Mouse (Mus musculus) midbrain, postnatal 0 days (tissue): ENCODE measurements around the gene Tppp3. TPM values are rescaled to one million over a fixed set of nuclear protein-coding genes. Genes with fewer than 3 reads are reported as not detected.

ENCODE experiments used
- ATAC-seq: fragments of 200-750 bp; cut with Nextera tagmentation; 2 replicates; pipeline ENCODE4 v1.8.0; 2017; ENCODE audit warnings: moderate number of reproducible peaks, mild to moderate bottlenecking, moderate TSS enrichment, moderate library complexity; ENCODE audit not compliant: low FRiP score
- DNase-seq: peaks from one replicate; pipeline ENCODE4 v3.0.0-alpha.2; 2015; ENCODE audit warnings: low spot score
- H3K27ac ChIP-seq: fragments of 300-500 bp; sonication (generic); 2 replicates; pipeline ENCODE4 v1.5.1; 2014; ENCODE audit warnings: low read depth, mild to moderate bottlenecking, low read length, mixed read lengths
- H3K27me3 ChIP-seq: fragments of 300-500 bp; sonication (generic); 2 replicates; pipeline ENCODE4 v1.6.1; 2014; ENCODE audit warnings: low read length, control low read depth, mixed read lengths; ENCODE audit not compliant: insufficient read depth
- H3K36me3 ChIP-seq: fragments of 300-500 bp; sonication (generic); 2 replicates; pipeline ENCODE4 v1.6.1; 2014; ENCODE audit warnings: low read length, control low read depth, mixed read lengths; ENCODE audit not compliant: insufficient read depth
- H3K4me1 ChIP-seq: fragments of 300-500 bp; sonication (generic); 2 replicates; pipeline ENCODE4 v1.6.1; 2014; ENCODE audit warnings: mild to moderate bottlenecking, control low read depth, antibody characterized with exemption, low read length, mixed read lengths; ENCODE audit not compliant: insufficient read depth
- H3K4me2 ChIP-seq: fragments of 300-500 bp; sonication (generic); 2 replicates; pipeline ENCODE4 v1.6.1; 2014; ENCODE audit warnings: low read depth, mild to moderate bottlenecking, low read length, mixed read lengths; ENCODE audit not compliant: poor library complexity, severe bottlenecking
- H3K4me3 ChIP-seq: fragments of 300-500 bp; sonication (generic); 2 replicates; pipeline ENCODE4 v1.5.1; 2014; ENCODE audit warnings: low read depth, mild to moderate bottlenecking, low read length, moderate library complexity
- H3K9ac ChIP-seq: fragments of 300-500 bp; sonication (generic); replicated peaks from 2 replicates; pipeline ENCODE4 v1.6.1; 2014; ENCODE audit warnings: mild to moderate bottlenecking, low read length, moderate library complexity, mixed read lengths; ENCODE audit not compliant: poor library complexity, severe bottlenecking
- H3K9me3 ChIP-seq: fragments of 300-500 bp; sonication (generic); 2 replicates; pipeline ENCODE4 v1.6.1; 2016; ENCODE audit warnings: low read length, control low read depth
- CTCF ChIP-seq: IDR thresholded peaks from 2 replicates; pipeline ENCODE4 v1.5.1; 2016; ENCODE audit warnings: antibody characterized with exemption, mild to moderate bottlenecking
- WGBS: fragments of 180-500 bp; shearing (Covaris S2); extraction: QIAGEN DNeasy Blood & Tissue Kit; methylation state at CpG from one replicate; pipeline ENCODE4 v1.1.7; 2014; 5-methylcytosine and 5-hydroxymethylcytosine counted together
- polyA plus RNA-seq: library from polyadenylated mRNA; unstranded; fragments of >200 nt; fragmentation: Nextera tagmentation; extraction: Ambion mirVana; gene quantifications from 2 replicates; pipeline ENCODE4 v1.2.1, GENCODE M21; 2015
- total RNA-seq: library from RNA; depleted of rRNA; stranded (reverse); fragments of >200 nt; gene quantifications from 2 replicates; pipeline ENCODE4 v1.2.3, GENCODE M21; 2014

Gene Tppp3
- total and polyA plus RNA-seq, 2 experiments from 2014 or later: 82.8 to 159 TPM

DNA sequence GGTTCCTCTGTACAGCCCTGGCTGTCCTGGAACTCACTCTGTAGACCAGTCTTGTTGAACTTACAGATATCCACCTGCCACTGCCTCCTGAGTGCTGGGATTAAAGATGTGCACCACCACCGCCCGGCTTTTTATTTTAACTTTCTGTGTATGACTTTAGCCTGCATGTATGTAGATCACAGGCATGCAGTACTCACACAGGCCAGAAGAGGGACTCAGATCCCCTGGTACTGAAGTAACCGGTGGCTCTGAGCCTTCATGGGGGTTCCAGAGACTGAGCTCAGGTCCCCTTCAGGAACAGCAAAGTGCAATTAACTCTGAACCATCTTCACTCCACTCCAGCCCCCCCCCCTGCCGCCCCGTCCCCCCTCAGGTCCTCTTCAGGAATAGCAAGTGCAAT lies 32.5 kb downstream of the Tppp3 start:
- TF ChIP-seq CTCF: peak; percentile 51
- no peaks in the 10 kb centered on the region for H3K36me3 ChIP-seq
- no peak overlapping the region for H3K9ac ChIP-seq
- no peak overlapping the region for H3K27ac ChIP-seq
- no peak for ATAC-seq
- H3K4me3 ChIP-seq: no peak overlapping the region
- H3K27me3 ChIP-seq: no peaks in the 10 kb centered on the region
- DNase-seq: peak; percentile 54
- no peak overlapping the region for H3K4me2 ChIP-seq
- no peaks in the 10 kb centered on the region for H3K4me1 ChIP-seq
- 37% methylated on average over 5 of the region's 5 CpGs for WGBS
- H3K9me3 ChIP-seq: no peaks in the 10 kb centered on the region

- TF ChIP-seq CTCF: no peak
- Histone ChIP-seq H3K36me3 (no peaks in the 10 kb centered on the region), H3K4me1 (peaks cover 7% of the 10 kb centered on the region; the same call in 1 of the 2 replicates), H3K9ac (no peak overlapping the region), H3K9me3 (no peaks in the 10 kb centered on the region), H3K4me2 (no peak overlapping the region), H3K27ac (no peak overlapping the region), H3K27me3 (no peaks in the 10 kb centered on the region), H3K4me3 (no peak overlapping the region)
- ATAC-seq (no peak), DNase-seq (no peak)
- WGBS: 85% methylated on average over 5 of the region's 5 CpGs
Observed at GRCm38 (mm10) chr8:105437078-105437748, 34.1 kb downstream of the Tppp3 start.

GRCm38 (mm10) chr8:105436218-105436617 lies 35.1 kb downstream of the Tppp3 start:
- WGBS: 67% methylated on average over 5 of the region's 5 CpGs
- TF ChIP-seq CTCF: no peak
- peaks cover 7% of the 10 kb centered on the region; the same call in 1 of the 2 replicates for H3K4me1 ChIP-seq
- H3K9ac ChIP-seq: no peak overlapping the region
- DNase-seq (no peak), ATAC-seq (no peak)
- H3K27me3 ChIP-seq: no peaks in the 10 kb centered on the region
- no peaks in the 10 kb centered on the region for H3K36me3 ChIP-seq
- H3K4me3 ChIP-seq: no peak overlapping the region
- H3K27ac ChIP-seq: no peak overlapping the region
- no peaks in the 10 kb centered on the region for H3K9me3 ChIP-seq
- H3K4me2 ChIP-seq: no peak overlapping the region

DNA sequence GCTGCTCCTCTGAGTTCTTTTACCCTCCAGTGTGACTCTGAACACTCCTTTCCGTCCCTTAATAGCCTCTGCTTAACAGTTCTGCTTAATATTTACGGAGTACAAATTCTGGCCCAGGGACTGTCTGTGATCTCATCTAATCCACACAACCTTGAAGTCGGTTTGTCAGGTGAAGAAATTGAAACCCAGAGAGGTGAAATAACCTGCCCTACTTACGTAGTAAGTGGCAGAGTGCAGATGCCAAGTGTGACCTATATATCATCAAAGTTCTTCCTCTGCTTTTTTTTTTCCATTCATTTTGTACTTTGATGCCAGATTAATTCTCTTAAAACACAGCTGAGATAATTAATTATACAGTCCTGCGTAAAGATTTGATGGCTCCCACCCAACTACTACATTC lies 37.2 kb downstream of the Tppp3 start:
- DNase-seq (no peak), ATAC-seq (no peak)
- H3K27me3 ChIP-seq: no peaks in the 10 kb centered on the region
- no peaks in the 10 kb centered on the region for H3K9me3 ChIP-seq
- no peaks in the 10 kb centered on the region for H3K36me3 ChIP-seq
- 0 out of 2 replicates have a peak overlapping the region, but pooled peaks have one; percentile 1 for H3K27ac ChIP-seq
- H3K4me3 ChIP-seq: no peak overlapping the region
- no peak for TF ChIP-seq CTCF
- no peak overlapping the region for H3K4me2 ChIP-seq
- WGBS: 52% methylated on average over 5 of the region's 5 CpGs
- H3K9ac ChIP-seq: no peak overlapping the region
- H3K4me1 ChIP-seq: peaks cover 7% of the 10 kb centered on the region; the same call in 1 of the 2 replicates

GRCm38 (mm10) chr8:105433511-105433910 lies 37.8 kb downstream of the Tppp3 start:
- no peaks in the 10 kb centered on the region for H3K27me3 ChIP-seq
- H3K9me3 ChIP-seq: no peaks in the 10 kb centered on the region
- 22% methylated on average over 5 of the region's 5 CpGs for WGBS
- ATAC-seq (no peak), DNase-seq (peak; percentile 45)
- H3K36me3 ChIP-seq: no peaks in the 10 kb centered on the region
- no peak for TF ChIP-seq CTCF
- no peak overlapping the region for H3K9ac ChIP-seq
- 0 out of 2 replicates have a peak overlapping the region, but pooled peaks have one; percentile 1 for H3K27ac ChIP-seq
- peaks cover 7% of the 10 kb centered on the region; the same call in 1 of the 2 replicates for H3K4me1 ChIP-seq
- no peak overlapping the region for H3K4me3 ChIP-seq
- H3K4me2 ChIP-seq: no peak overlapping the region

DNA sequence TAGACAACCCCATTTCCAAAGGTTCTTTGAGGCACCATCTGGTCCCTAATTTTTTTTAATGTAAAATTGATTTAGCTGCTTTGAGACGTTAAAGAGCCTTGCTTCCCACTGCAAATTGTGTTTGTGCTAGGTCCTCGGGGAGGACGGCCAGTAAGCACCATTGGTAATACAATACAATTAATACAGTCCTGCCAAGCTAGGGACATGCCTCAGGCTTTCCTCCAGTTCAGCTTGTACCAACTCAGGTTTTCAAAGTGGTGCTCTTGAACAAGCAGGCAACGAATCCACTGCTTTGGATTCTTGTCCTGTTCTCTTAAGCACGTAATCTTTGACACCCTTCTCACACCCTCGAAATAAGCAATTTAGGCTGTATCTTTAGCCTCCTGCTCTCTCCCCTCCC lies 38.3 kb downstream of the Tppp3 start:
- Histone ChIP-seq H3K27ac (peak overlapping the region; percentile 26; the same call in 1 of the 2 replicates), H3K36me3 (no peaks in the 10 kb centered on the region), H3K9me3 (no peaks in the 10 kb centered on the region), H3K4me2 (no peak overlapping the region), H3K27me3 (no peaks in the 10 kb centered on the region), H3K9ac (no peak overlapping the region), H3K4me1 (peaks cover 7% of the 10 kb centered on the region; the same call in 1 of the 2 replicates), H3K4me3 (no peak overlapping the region)
- no peak for TF ChIP-seq CTCF
- WGBS: 19% methylated on average over 6 of the region's 6 CpGs
- ATAC-seq (no peak), DNase-seq (no peak)
